In the genomic region with DNA sequence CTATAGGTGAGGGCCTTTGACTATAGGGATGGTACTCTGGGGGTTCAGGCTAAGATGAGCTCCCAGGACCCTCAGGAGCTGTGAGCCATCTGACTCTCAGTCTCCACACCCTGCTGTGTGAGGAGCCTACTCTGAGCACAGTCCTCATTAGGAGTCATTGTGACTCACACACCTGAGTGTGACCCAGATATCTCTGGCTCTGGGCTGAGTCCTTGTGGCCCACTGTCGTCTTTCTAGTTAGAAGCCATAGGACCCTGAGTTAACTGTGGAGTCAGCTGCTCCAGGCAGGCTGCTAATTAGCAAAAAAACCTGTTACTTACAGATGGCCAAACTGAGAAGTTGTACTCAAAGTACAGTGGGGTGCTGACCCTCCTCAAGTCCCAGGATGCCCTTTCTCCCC, we compare ENCODE assay signal across 21 mouse cellular contexts.
"Had no signal": no experiment of that assay in that cellular context is flagged by ENCODE, and none has a peak within 500 bp of the region (broad histone marks: within the 10 kb centered on the region; RNA-seq: fewer than 3 reads in every experiment).

No protein-coding gene starts in this region.

- ATAC-seq: liver, postnatal 0 days; lung, postnatal 0 days; midbrain, embryonic 13.5 days; midbrain, embryonic 15.5 days had no signal

- H3K4me1 ChIP-seq: lung, embryonic 15.5 days; midbrain, embryonic 13.5 days; midbrain, embryonic 15.5 days; neural tube, embryonic 13.5 days; neural tube, embryonic 15.5 days had no signal

- DNase-seq: liver, postnatal 0 days; lung, adult 2 months; lung, postnatal 14 days; lung, postnatal 36 days; retina, postnatal 1 day; right cerebral cortex, adult 18-20 months; right cerebral cortex, postnatal 25 days; right cerebral cortex, postnatal 4 days; spleen, adult 18-20 months; thymus, adult 2 months; thymus, postnatal 25 days; thymus, postnatal 4 days had no signal

- H3K27ac ChIP-seq: lung, embryonic 15.5 days; macrophage; midbrain, embryonic 13.5 days; midbrain, embryonic 15.5 days; neural tube, embryonic 13.5 days; neural tube, embryonic 15.5 days had no signal

- H3K4me2 ChIP-seq: lung, embryonic 15.5 days; midbrain, embryonic 11.5 days; midbrain, embryonic 13.5 days; midbrain, embryonic 15.5 days; neural tube, embryonic 13.5 days; neural tube, embryonic 15.5 days had no signal

- H3K4me3 ChIP-seq: lung, embryonic 15.5 days; megakaryocyte, embryonic 14.5 days; midbrain, embryonic 13.5 days; midbrain, embryonic 15.5 days; neural tube, embryonic 13.5 days; neural tube, embryonic 15.5 days had no signal

- H3K27me3 ChIP-seq: lung, embryonic 15.5 days; megakaryocyte, embryonic 14.5 days; midbrain, embryonic 13.5 days; midbrain, embryonic 15.5 days; neural tube, embryonic 13.5 days; neural tube, embryonic 15.5 days had no signal
